Mouse (Mus musculus) cerebellum, adult 9-11 months (tissue): ENCODE measurements around the gene Polr2b.

Experiments
- DNase-seq: peaks from one replicate; pipeline ENCODE4 v3.0.0; 2022

The Polr2b gene

DNA sequence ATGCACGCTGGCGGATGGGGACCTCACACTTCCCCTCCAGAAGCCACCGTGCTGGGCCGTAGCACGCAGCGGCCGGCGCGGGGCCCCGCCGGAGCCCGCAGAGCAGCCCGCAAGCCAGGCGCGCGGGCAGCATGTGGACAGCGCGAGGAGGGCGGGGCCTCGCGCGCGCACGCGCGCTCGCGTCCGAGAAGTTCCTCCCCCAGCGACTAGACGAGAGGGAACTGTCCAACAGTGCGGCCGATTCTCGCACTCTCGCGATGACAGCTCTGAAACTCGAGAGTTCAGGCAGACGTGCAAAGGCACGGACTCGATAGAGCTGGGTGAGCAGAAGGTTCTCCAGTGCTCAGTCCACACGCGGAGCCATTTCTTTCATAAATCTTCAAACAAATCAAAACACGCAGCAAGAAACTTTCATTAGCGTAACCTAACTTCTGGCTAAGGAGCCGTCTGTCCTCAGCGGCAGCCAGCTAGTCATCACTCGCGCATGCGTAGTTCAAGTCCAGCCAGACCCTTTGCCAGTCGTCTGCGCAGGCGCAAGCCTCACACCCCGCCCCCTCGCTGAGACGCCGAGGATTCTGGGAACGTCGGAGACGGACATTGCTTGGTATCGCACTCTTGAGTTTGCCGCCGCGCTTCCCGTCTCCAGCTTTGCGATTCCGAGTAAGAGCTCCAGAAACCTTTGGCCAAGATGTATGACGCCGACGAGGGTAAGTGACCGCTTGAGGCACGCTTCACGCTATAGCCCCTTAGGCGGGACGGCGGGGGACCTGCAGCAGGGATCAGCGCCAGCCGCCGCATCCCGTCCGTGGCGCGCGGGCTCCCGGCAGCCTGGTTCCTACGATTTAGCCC, at the start of gene Polr2b, which contains the start of gene Noa1:
Gene Polr2b (plus strand): TSS at position 224 of the 849 bp plus-strand sequence.
Gene Noa1 (minus strand): TSS at position 161 of the 849 bp plus-strand sequence.
- peak; percentile 98 for DNase-seq

DNA sequence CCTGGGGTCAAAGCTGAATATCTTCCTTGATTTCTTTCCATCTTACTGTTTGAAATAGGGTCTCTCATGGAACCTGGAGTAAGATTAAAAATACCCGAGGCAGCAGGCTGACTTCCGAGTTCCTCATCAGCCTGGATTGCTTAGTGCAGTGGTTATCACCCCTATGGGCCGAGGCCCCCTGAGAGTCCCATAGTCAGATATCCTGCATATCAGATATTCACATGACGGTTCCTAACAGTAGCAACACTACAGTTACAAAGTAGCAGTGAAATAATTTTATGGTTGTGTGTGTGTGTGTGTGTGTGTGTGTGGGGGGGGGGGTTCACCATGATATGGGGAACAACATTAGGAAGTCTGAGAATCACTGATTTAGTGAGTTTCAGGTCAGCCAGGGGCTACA, 48.8 kb upstream of the Polr2b start:
- DNase-seq, result no peak

DNA sequence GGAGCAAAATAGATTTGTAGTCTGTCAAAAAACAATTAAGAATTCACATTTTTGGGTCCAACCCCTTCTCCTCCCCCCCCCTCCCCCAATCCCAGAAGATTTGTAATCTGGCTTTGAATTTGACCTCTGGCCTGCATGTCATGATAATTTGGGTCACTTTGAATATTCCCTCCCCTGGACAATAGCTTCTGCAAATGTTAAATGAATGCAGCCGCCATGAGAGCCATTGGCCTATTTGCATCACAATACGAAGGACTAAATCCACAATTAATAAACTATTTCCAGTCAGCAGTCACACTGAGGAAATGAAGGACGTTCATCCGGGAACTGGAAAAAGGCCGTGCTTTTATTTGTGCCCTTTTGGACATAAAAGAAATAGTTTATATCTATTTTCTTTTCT, 47.8 kb upstream of the Polr2b start:
- no peak for DNase-seq

DNA sequence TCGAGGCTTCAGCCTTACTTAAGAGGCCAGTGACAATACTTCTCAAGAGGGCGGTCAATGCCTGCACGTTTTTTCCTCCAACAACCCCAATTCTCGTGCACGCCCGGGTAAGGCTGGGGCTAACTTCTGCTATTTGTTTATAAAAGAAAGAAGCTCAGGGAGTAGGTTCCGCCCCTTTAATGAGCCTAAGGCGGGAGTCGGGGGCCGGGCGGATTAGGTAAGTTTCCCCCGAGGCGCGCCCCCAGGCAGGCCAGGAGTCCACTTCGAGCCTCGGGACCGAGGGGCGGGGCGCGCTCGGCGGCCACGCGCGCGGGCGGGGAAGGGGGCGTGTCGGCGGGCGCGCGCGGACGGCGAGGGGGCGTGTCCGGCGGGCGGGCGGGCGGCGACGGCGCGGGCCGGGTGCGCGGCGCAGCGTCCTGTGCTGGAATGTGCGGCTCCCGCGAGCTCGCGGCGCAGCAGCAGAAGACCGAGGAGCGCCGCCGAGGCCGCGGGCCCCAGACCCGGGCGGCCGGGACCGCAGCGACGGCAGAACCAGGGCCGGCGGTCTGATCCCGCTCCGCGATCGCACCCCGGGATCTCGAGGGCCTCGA, 44.8 kb upstream of the Polr2b start, which contains the start of gene Rest:
Gene Rest (plus strand): TSS at position 411 of the 590 bp plus-strand sequence.
- DNase-seq, result peak; percentile 34

DNA sequence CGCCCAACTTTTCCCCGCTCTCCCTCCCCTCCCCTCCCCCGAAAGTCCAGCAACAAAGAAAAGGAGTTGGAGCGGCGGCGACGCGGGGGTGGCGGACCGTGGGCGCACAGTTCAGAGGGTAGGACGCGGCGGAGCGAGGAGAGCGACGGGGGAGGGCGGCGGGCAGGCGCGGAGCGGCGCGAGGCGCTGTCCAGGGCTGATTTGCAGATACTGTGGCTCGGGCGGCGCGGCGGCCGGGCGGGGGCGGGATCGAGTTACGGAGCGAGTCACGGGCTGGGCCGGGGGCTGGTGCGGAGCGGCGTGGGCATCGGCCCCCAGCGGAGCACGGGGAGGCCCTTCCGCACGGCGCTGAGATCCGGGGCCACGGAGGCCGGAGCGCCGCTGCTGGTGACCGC, 44.3 kb upstream of the Polr2b start:
- DNase-seq, result peak; percentile 14

DNA sequence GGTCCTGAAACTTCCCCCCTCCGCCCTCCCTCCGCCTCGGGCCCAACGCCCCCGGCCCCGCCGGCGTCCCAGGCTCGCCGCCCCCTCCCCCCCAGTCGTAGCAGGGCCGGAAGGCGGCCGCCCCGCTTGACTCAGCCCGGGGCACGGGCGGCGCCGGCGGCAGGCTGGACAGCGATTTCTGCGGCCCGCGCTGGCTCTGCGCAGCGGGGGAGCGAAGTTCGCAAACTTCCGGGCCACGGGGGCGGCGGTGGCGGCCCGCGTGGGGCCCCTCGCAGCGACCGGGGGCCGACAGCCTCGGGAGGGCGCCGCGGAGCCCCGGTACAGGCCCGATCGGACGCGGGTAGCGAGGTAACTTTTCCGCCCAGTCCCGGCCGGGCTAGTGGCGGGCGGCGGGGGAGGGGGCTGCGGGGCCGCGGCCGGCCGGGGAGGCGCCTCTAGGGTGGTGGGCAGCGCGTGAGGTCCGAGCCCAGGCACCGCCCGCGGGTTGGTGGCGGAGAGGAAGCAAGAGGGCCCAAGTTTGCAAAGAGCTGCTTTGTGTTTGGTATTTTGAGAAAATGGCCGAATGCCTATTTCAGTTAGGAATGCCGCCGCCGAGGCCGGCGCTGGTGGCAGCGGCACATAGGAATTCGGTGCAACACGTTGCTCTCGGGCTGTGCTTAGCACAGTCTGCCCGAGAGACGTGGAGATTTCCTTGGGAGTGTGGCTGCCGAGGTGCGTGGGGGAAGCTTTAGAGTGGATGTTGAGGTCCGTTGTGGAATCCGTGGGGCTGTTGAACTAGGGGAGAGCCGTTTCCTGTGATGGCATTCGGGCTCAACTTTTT, 43.7 kb upstream of the Polr2b start:
- DNase-seq, result peak; percentile 17

DNA sequence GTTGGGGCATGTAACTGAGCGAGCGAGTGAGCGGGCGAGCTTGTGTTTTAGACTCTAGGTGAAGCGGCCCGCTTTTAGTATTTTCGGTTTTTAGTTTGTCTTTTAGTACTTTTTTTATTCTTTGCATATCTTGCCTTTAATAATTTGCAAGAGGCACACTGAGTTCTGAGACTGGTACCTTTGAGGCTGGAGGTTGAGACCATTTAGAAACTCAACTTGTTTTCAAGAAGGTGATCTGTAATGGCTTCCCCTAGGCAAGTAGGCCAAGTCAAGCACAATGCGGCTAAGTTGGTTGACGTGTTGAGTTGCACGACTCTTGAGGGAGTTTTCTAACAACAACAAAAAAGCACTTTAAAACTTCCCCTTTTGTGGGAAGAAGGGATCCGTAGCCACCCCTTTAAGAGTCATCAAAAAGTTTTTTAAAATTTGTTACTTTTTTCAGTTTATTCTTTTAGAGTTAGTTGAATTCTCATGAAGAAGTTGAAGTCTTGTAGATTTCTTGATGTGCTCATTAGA, 43.0 kb upstream of the Polr2b start:
- DNase-seq, result no peak

DNA sequence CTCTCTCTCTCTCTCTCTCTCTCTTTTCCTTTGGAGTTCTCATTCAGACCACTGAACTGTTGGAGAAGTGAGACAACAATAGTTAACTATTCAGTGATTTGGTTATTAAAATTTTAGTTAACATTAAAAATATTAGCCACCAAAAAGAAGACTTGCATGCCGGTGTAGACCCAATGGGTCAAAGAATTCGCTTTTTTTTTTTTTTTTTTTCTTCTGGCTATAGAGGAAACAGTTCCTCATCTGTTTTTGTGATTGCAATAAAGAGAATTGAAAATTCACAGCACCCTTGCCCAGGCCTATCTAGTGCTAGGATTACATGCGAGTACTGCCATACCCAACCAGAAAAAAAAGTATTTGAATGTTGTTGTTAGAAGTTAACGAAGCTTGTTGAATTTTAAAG, 42.5 kb upstream of the Polr2b start:
- no peak for DNase-seq

DNA sequence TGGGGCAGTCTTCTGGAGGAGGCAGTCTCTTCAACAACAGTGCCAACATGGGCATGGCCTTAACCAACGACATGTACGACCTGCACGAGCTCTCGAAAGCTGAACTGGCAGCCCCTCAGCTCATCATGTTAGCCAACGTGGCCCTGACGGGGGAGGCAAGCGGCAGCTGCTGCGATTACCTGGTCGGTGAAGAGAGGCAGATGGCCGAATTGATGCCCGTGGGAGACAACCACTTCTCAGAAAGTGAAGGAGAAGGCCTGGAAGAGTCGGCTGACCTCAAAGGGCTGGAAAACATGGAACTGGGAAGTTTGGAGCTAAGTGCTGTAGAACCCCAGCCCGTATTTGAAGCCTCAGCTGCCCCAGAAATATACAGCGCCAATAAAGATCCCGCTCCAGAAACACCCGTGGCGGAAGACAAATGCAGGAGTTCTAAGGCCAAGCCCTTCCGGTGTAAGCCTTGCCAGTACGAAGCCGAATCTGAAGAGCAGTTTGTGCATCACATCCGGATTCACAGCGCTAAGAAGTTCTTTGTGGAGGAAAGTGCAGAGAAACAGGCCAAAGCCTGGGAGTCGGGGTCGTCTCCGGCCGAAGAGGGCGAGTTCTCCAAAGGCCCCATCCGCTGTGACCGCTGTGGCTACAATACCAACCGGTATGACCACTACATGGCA, 41.9 kb upstream of the Polr2b start:
- DNase-seq, result no peak

DNA sequence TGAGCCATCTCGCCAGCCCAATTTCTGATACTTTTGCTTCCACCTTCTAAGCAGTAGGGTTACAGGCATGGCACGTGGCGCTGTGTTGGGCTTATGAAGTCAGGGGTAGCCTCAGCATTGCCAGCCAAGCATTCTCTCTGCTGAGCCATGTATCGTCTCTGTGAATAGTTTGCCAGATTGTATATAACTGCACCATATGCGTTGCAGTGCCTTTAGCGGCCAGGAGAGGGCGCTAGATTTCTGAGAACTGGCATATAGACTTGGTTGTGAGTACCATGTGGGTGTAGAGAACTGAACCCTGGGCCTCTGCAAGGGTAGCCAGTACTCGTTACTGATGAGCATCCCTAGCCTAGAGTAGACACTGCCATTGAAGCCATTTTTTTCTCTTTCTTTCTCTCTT, 40.5 kb upstream of the Polr2b start:
- no peak for DNase-seq

DNA sequence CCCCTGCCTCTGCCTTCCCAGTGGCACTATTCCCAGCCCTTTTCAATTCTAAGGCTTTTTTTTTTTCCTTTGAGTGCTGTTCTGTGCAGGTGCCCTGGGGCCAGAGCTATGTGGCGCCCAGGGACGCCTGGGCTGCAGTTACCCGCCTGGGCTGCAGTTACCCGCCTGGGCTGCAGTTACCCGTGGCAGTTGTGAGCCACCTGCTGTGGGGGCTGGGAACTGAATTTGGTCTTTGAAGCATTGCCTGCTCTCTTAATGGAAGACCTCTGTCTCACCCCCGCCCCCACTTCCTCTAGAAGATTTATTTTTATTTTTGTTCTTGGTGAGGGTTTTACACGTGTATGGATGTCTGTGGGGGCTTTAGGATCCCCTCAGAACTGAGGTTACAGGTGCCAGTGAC, 36.8 kb upstream of the Polr2b start:
- DNase-seq, result no peak

DNA sequence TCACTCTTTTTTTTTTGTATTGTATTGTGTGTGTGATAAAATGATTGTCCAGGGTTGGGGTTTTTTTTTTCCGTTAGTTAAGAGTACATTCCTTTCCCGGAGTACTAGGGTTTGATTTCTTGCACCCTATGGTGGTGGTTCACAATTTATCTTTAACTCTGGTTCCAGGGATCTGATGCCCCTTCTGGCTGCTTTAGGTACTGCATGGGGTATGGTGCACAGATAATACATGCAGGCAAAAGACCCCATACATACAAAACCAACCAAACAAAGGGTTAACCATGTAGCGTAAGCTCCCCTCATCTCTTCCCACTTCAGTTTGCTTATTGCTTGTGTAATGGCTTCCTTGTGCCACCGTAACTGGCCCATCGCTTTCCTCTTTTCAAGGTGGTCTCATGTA, 34.0 kb upstream of the Polr2b start:
- DNase-seq, result no peak

DNA sequence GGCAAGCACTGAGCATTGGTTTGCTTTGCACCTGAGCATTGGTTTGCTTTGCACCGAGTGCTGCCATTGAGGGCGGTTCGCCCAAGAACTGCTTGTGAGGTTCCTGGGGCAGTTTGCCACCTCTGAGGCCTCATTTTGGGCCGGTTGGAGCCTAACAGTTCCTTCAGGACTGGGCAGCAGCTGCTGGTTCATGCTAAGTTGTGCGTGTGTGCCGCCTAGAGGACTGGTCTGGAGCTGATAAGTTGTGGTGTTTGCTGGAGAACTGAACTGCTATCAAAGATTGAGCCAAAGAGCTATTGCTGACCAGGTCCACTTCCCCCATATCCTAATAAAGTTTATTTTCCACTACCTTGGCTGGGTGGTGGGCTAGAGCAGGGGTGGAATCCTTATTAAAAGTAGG, 32.7 kb upstream of the Polr2b start:
- no peak for DNase-seq

DNA sequence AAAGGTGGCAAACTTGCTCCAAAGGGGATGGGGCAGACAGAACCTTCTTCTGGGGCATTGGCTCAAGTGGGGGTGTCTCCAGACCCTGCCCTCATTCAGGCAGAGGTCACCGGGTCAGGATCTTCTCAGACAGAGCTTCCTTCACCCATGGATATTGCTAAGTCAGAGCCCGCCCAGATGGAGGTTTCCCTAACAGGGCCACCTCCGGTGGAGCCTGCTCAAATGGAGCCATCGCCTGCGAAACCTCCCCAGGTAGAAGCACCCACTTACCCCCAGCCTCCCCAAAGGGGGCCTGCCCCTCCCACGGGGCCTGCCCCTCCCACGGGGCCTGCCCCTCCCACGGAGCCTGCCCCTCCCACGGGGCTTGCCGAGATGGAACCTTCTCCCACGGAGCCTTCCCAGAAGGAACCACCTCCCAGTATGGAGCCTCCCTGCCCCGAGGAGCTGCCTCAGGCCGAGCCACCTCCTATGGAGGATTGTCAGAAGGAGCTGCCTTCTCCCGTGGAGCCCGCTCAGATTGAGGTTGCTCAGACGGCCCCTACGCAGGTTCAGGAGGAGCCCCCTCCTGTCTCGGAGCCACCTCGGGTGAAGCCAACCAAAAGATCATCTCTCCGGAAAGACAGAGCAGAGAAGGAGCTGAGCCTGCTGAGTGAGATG, 28.3 kb upstream of the Polr2b start:
- DNase-seq, result peak; percentile 55

DNA sequence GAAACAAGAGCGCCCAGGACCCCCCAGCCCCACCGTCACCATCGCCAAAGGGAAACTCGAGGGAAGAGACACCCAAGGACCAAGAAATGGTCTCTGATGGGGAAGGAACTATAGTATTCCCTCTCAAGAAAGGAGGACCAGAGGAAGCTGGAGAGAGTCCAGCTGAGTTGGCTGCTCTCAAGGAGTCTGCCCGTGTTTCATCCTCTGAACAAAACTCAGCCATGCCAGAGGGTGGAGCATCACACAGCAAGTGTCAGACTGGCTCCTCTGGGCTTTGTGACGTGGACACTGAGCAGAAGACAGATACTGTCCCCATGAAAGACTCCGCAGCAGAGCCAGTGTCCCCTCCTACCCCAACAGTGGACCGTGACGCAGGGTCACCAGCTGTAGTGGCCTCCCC, 27.7 kb upstream of the Polr2b start:
- DNase-seq, result no peak

DNA sequence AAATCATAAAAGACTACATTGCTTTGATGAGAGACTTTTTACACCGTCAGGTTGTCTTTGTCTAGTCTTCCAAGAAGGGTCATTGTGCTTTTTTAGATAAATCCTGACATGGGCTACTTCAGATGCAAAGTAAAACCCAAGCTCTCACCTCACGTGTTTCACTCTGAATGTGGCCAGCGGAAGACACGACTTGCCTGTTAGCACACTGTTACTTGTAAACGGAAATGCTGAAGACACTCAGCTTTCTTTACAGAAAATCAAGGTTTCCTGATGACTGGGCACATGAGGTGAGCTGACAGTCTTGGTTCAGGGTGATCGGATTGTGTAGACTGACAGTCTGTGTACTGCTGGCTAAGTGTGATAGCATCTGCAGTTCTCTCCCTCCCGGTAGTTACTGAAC, 24.3 kb upstream of the Polr2b start:
- no peak for DNase-seq

DNA sequence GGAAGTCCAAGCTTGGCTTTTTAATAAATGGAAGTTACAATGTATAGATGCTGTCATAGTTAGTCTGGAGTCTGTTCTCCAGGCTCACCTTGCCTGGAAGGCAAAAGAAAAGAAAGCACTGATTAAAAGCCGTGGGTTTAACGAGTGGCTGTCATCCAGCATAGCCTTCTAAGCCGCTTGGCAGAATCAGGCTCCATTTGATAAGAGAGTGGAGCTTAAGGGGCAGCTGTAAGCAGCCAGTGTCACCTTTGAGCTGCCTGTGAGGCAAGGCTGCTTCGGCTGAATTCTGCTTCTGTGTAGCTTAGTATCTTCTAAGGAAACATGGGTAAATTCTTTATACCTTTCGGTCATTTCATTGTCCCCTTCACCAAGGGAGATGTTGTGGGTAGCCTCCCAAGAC, 23.0 kb upstream of the Polr2b start:
- DNase-seq, result no peak

DNA sequence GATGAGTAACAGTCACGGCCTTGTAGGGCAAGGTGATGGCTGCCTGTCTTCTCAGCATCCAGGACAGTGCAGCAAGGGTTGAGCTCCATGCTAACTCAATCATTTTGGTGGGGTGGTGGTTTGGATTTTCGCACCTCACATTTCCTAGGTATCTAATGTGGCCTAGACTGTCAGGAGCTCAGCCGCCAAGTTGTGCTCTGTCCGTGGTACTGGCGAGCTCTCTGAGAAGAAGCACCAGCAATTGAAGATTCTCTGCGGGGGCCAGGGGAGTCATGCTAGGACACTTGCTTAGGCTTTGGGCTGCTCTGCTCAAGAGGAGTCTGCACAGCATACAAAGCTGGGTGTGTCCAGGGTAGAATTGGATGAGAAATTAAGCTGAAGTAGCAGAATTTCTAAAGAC, 22.0 kb upstream of the Polr2b start:
- no peak for DNase-seq

DNA sequence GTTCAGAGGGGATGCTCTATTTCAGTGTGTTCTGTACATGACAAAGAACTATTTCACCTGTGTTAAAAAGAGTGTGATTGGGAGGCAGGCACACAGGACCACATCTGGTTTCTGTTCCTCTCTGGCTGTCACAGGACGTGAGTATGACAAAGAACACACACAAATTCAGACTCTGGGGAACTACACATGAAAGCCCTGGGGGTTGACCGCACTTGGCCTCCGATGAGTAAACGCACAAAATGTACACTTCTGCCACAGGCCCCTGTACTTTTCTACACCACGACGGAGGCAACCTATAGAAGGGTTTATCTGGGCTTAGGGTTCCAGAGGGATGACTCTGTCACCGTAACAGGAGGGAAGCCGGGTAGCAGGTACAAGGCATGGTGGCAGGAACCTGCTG, 20.3 kb upstream of the Polr2b start:
- DNase-seq, result no peak

DNA sequence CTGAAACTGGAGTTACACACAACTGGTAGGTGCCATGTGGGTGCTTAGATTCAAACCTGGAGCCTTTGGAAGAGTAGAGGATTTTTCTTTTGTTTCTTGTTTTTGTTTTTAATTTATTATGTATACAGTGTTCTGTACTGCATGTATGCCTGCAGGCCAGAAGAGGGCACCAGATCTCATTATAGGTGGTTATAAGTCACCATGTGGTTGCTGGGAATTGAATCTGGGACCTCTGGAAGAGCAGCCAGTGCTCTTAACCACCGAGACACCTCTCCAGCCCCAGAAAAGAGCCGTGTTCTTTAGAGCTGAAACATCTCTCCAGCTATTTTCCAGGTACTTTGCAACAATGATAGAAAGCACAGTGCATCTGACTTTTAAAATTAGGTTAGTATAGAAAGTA, 19.3 kb upstream of the Polr2b start:
- DNase-seq, result no peak

DNA sequence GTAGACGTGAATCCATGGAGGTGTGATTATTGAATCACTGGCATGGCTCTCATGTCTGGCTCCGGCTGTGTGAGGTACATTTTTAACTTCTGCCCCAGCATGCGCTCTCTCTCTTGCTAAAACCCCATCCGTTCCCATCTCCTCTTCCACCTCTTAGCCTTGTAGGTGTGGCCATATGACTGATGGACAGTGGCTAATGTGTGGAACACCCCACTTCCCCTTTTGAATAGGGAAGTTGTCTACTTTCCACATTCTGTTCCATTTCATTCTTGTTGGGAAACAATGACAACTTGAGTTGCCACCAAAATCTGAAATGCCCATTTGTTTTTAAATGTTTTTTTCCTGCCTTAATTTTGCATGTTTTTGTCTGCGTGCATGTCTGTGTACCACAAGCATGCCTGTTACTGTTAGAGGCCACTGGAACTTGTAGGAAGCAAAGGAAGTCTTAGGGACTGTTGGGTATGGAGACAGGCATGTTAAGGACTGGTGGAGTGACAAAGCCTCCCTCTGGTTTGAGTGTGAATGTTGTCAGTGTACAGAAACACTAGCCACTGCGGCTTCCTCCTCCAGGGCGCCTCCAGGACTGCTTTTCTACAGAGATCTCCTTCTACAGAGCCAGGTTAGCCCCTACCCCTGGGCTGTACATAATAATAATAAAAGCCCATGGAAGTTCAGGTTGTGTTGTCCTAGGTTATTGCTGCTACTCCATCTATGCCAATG, 17.0 kb upstream of the Polr2b start:
- DNase-seq, result no peak

DNA sequence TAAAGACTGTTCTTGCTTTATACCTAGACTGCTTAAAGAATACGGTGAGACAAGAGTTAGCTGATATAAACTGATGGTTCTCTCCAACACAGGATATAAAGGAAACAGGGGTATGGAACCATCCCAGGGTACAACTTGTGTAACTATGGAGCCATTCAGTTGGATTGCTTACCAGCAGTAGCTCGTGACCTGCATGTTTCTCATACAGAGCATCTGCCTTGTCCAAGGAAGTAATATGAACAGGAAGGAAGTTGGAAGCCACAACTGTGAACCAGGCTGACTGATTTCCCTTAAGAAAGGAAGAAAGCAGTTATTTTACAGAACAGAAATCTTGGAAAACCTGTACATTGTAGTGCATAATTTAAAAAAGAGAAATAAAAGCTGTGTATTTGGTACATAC, 10.5 kb upstream of the Polr2b start:
- no peak for DNase-seq
